Mouse (Mus musculus): ENCODE results near the gene Hist1h2bf. TPM values are rescaled to one million over a fixed set of nuclear protein-coding genes. Genes with fewer than 3 reads are reported as not detected.
"Not testable (repeated sequence)": the region's sequence is repeated elsewhere in the genome, so short reads cannot be mapped to it uniquely, and the experiment has no call there.

The Hist1h2bf gene
- total RNA-seq, 2 experiments from 2014 or later = 342 to 662 TPM

- ATAC-seq (replicated peaks; ENCODE audit: low FRiP score, low TSS enrichment, poor library complexity, severe bottlenecking) = no peak
Measured at GRCm38 (mm10) chr13:23592614-23593013, 18.6 kb upstream of the Hist1h2bf start.

- ATAC-seq (replicated peaks; ENCODE audit: low FRiP score, low TSS enrichment, poor library complexity, severe bottlenecking) = not testable (repeated sequence)
Measured at GRCm38 (mm10) chr13:23591886-23592285, 17.9 kb upstream of the Hist1h2bf start.

- no peak for ATAC-seq (replicated peaks; ENCODE audit: low FRiP score, low TSS enrichment, poor library complexity, severe bottlenecking)
Measured at GRCm38 (mm10) chr13:23591206-23591605, 17.2 kb upstream of the Hist1h2bf start.

- no peak for ATAC-seq (replicated peaks; ENCODE audit: low FRiP score, low TSS enrichment, poor library complexity, severe bottlenecking)
Measured at GRCm38 (mm10) chr13:23586940-23587225, 12.9 kb upstream of the Hist1h2bf start.

- ATAC-seq (replicated peaks; ENCODE audit: low FRiP score, low TSS enrichment, poor library complexity, severe bottlenecking) = no peak
Measured at GRCm38 (mm10) chr13:23586099-23586939, 12.3 kb upstream of the Hist1h2bf start.

GRCm38 (mm10) chr13:23585442-23586098 lies 11.6 kb upstream of the Hist1h2bf start:
- ATAC-seq (replicated peaks; ENCODE audit: low FRiP score, low TSS enrichment, poor library complexity, severe bottlenecking) = peak; percentile 70

GRCm38 (mm10) chr13:23585029-23585441 lies 11.0 kb upstream of the Hist1h2bf start:
- peak; percentile 16 for ATAC-seq (replicated peaks; ENCODE audit: low FRiP score, low TSS enrichment, poor library complexity, severe bottlenecking)

- ATAC-seq (replicated peaks; ENCODE audit: low FRiP score, low TSS enrichment, poor library complexity, severe bottlenecking) = no peak
Measured at GRCm38 (mm10) chr13:23584331-23584730, 10.3 kb upstream of the Hist1h2bf start.

GRCm38 (mm10) chr13:23583387-23584068 lies 9.5 kb upstream of the Hist1h2bf start:
- no peak for ATAC-seq (replicated peaks; ENCODE audit: low FRiP score, low TSS enrichment, poor library complexity, severe bottlenecking)

- peak; percentile 31 for ATAC-seq (replicated peaks; ENCODE audit: low FRiP score, low TSS enrichment, poor library complexity, severe bottlenecking)
Measured at GRCm38 (mm10) chr13:23582219-23583056, 8.4 kb upstream of the Hist1h2bf start.

- ATAC-seq (replicated peaks; ENCODE audit: low FRiP score, low TSS enrichment, poor library complexity, severe bottlenecking) = peak; percentile 67
Measured at GRCm38 (mm10) chr13:23581408-23582218, 7.6 kb upstream of the Hist1h2bf start, which contains the start of gene Hist1h4d. Gene Hist1h4d, plus strand, starts transcription at chr13:23581598.

- ATAC-seq (replicated peaks; ENCODE audit: low FRiP score, low TSS enrichment, poor library complexity, severe bottlenecking) = no peak
Measured at GRCm38 (mm10) chr13:23577835-23578234, 3.8 kb upstream of the Hist1h2bf start.

GRCm38 (mm10) chr13:23576906-23577639 lies 3.1 kb upstream of the Hist1h2bf start:
- no peak for ATAC-seq (replicated peaks; ENCODE audit: low FRiP score, low TSS enrichment, poor library complexity, severe bottlenecking)

- no peak for ATAC-seq (replicated peaks; ENCODE audit: low FRiP score, low TSS enrichment, poor library complexity, severe bottlenecking)
Measured at GRCm38 (mm10) chr13:23576351-23576881, 2.4 kb upstream of the Hist1h2bf start.

GRCm38 (mm10) chr13:23575864-23576313 lies 1.9 kb upstream of the Hist1h2bf start:
- ATAC-seq (replicated peaks; ENCODE audit: low FRiP score, low TSS enrichment, poor library complexity, severe bottlenecking) = not testable (repeated sequence)

GRCm38 (mm10) chr13:23575271-23575851 lies 1.4 kb upstream of the Hist1h2bf start, which contains the start of gene Hist1h3d:
Gene Hist1h3d, plus strand, starts transcription at chr13:23575763.
- peak; percentile 48 for ATAC-seq (replicated peaks; ENCODE audit: low FRiP score, low TSS enrichment, poor library complexity, severe bottlenecking)

GRCm38 (mm10) chr13:23574546-23575170 lies 662 bp upstream of the Hist1h2bf start:
- ATAC-seq (replicated peaks; ENCODE audit: low FRiP score, low TSS enrichment, poor library complexity, severe bottlenecking) = not testable (repeated sequence)
